Mouse (Mus musculus): ENCODE measurements around the gene Orm3. TPM values are rescaled to one million over a fixed set of nuclear protein-coding genes. Genes with fewer than 3 reads are reported as not detected.

Orm3 gene
- polyA plus RNA-seq (2012; rRNA removed) = not detected in 2 replicates

DNA sequence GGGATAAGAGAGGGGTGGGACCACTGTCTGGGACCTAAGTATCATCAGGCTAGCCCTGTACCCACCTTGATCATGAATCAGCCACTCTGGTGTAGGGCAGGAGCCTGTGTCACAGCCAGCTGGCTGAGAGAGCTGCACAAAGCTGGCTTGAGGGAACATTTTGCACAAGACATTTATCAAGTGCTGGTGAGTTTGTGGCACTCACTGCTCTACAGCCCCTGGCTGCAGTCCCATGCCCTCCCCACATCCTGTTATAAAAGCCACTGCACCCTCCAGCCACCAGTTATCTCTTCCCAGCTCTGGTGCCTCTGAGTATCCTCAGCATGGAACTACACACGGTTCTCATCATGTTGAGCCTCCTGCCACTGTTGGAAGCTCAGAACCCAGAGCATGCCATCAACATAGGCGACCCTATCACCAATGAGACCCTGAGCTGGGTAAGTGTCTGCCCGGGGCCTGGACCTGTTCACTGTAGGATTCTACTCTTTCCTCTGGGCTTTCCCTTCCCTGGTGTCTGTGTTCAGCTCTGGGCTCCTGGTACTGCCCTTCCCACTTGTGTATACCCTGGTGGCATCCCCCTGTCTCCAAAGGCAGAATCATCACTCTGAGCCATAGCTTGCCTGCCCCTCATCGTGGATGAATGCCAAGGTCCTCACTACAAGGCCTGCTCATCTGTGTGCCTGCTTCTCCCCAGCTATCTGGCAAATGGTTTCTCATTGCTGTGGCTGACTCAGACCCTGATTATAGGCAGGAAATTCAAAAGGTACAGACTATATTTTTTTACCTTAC is at the start of gene Orm3:
Gene Orm3, plus strand, starts transcription at position 286 of the 789 bp plus-strand sequence.

DNA sequence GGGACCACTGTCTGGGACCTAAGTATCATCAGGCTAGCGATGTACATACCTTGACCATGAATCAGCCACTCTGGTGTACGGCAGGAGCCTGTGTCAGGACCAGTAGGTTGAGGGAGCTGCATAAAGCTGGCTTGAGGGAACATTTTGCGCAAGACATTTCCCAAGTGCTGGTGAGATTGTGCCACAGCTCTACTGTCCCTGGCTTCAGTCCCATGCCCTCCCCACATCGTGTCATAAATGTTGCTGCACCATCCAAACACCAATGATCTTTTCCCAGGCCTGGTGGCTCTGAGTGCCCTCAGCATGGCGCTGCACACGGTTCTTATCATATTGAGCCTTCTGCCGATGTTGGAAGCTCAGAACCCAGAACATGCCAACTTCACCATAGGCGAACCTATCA is 11.7 kb upstream of the Orm3 start, which contains the start of gene Orm1:
Gene Orm1, plus strand, starts transcription at position 266 of the 400 bp plus-strand sequence.

DNA sequence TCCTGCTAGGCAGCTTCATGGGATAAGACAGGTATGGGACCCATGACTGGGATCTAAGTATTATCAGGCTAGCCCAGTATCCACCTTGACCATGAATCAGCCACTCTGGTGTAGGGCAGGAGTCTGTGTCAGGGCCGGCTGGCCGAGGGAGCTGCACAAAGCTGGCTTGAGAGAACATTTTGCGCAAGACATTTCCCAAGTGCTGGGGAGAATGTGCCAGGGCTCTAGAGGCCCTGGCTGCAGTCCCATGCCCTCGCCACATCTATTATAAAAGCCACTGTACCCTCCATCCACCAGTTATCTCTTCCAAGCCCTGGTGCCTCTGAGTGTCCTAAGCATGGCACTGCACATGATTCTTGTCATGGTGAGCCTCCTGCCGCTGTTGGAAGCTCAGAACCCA is 6.2 kb downstream of the Orm3 start, which contains the start of gene Orm2:
Gene Orm2, plus strand, starts transcription at position 300 of the 400 bp plus-strand sequence.

DNA sequence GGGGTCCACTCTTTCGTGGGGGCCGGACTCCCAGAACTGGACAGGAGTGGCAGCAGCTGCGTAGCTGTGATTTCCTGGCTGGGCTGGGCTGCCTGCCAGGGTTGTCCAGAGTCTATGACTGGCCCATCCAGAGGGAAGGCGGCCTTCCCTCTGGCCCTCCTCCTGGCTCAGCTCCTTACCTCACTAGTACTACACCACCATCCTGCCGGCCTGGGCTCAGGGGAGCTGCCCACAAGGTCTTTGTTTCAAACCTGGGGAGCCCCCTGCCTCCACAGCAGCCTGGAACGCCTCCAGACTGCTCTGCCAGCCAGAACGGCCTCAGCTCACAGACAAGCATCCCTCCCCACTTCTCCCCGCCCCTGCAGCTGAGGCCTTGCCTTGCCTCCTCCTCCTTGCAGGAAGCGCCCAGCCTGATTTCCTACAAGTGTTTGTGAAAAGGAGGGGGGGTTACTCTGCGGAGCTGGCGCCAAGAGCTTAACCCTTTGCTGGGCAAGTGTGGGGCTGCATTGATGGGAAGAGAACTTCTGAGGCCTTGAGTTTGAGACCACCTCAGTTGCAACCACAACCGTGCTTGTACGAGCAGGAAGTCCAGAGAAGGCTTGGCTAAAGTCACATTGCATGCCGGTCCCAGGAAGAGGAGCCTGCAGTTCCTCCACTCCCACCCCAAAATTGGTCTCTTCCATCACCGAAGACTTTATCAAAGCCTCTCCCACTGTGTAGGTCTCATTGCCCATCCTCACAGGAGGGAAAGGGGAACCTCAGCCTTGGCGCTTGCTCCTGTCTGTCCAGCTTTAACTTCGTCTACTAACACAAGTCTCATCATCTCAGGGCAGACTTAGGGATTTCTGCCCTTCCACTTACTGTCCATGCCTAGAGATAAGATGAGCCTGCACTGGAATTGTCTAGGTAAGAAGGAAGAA is 47.3 kb downstream of the Orm3 start, which contains the start of gene Akna:
Gene Akna, minus strand, starts transcription at position 315 of the 920 bp plus-strand sequence.

Other genes starting within 250 kb of the Orm3 start
- gene Ambp, start 201.4 kb upstream of the Orm3 start, polyA plus RNA-seq (2012; rRNA removed) = 0.08 and 0.17 TPM in 2 replicates
- 0.12 and 0.20 TPM in 2 replicates for gene Kif12, start 184.0 kb upstream of the Orm3 start, polyA plus RNA-seq (2012; rRNA removed)
- 3.5 and 5.9 TPM in 2 replicates for gene Col27a1, start 142.2 kb upstream of the Orm3 start, polyA plus RNA-seq (2012; rRNA removed)
- 0.58 TPM in 1 of 2 replicates, not detected in the other for gene Orm1, start 11.6 kb upstream of the Orm3 start, polyA plus RNA-seq (2012; rRNA removed)
- not detected in 2 replicates for gene Orm2, start 6.3 kb downstream of the Orm3 start, polyA plus RNA-seq (2012; rRNA removed)
- 2.7 and 3.5 TPM in 2 replicates for gene Akna, start 47.2 kb downstream of the Orm3 start, polyA plus RNA-seq (2012; rRNA removed)
- 19.8 and 20.8 TPM in 2 replicates for gene Whrn, start 139.8 kb downstream of the Orm3 start, polyA plus RNA-seq (2012; rRNA removed)
- gene Atp6v1g1, start 188.6 kb downstream of the Orm3 start, polyA plus RNA-seq (2012; rRNA removed) = 200 and 228 TPM in 2 replicates
- gene Tmem268, start 202.6 kb downstream of the Orm3 start, polyA plus RNA-seq (2012; rRNA removed) = 4.1 TPM in 2 replicates
- not detected in 2 replicates for gene Gm11213, start 249.1 kb downstream of the Orm3 start, polyA plus RNA-seq (2012; rRNA removed)